Comparison of ENCODE assay signal across 1 mouse cellular context in the genomic region with DNA sequence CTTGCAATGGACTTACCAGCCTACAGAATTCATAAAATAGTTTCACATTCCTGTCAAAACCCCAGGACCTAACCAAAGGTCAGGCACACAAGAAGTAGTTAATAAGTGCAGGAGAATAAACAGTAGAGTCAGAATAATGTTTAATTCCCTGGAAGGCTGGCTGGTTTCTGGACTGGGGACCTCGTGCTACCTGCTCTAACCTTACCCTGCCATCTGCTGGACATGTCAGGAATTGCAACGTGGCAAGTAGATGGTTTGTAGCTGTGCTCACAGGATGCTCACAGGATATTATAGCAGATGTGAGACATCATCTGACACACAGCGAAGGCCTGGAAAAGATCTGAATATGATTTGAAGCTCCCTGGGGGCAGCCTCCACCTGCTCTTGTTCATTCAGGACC.
TF ChIP-seq lines count a peak whose summit lies in the region.

No protein-coding gene starts in this region.

TF ChIP-seq in C2C12, 6 proteins besides CTCF, POLR2A, EP300 and RAD21:
- no peak for TF ChIP-seq FOSL1 (IDR thresholded peaks at IDR 0.05; ENCODE audit: insufficient read depth, low read length, poor library complexity, severe bottlenecking)
- no peak for TF ChIP-seq USF1 (IDR thresholded peaks at IDR 0.05; ENCODE audit: low read depth)
- no peak for TF ChIP-seq CEBPB (IDR thresholded peaks at IDR 0.05; ENCODE audit: low read depth)
- peak; percentile 23 for TF ChIP-seq MAX (IDR thresholded peaks at IDR 0.05)
- TF ChIP-seq MYOD1 (IDR thresholded peaks at IDR 0.05; ENCODE audit: control insufficient read depth, insufficient read length, low read depth), result no peak
TF ChIP-seq in C2C12: peak in this region for 1.
